In genomic region chr4:97486354-97486753, GRCm38 (mm10) we compare ENCODE assay signal across 11 mouse cellular contexts.
A peak's percentile ranks its signal among the peaks of the same experiment; 100 is the strongest.
DNase-seq lines count a peak whose midpoint lies in the region; ATAC-seq and TF ChIP-seq lines count a peak whose summit lies in the region.
"Had no signal": no experiment of that assay in that cellular context is flagged by ENCODE, and none has a peak within 500 bp of the region (broad histone marks: within the 10 kb centered on the region; RNA-seq: fewer than 3 reads in every experiment).

No protein-coding gene starts in this region.

- WGBS in embryonic facial prominence, embryonic 14.5 days = 40% methylated on average over 10 of the region's 10 CpGs
- WGBS in embryonic facial prominence, embryonic 10.5 days = 63% methylated on average over 10 of the region's 10 CpGs
- 26% methylated on average over 10 of the region's 10 CpGs for WGBS in lung, embryonic 16.5 days
- 31% methylated on average over 10 of the region's 10 CpGs for WGBS in lung, adult 2 months
- 20% methylated on average over 10 of the region's 10 CpGs for whole genome bisulfite sequencing in neural tube, embryonic 15.5 days

- H3K9ac ChIP-seq in embryonic facial prominence, embryonic 14.5 days (ENCODE audit: low read depth, low read length) = no peak overlapping the region
- no peak overlapping the region for H3K9ac ChIP-seq in lung, embryonic 16.5 days (ENCODE audit: low read length)
- H3K9ac ChIP-seq in neural tube, embryonic 15.5 days (replicated peaks) = no peak overlapping the region
- H3K9ac ChIP-seq: forebrain, embryonic 12.5 days; midbrain, embryonic 12.5 days had no signal

- no peak overlapping the region for H3K4me3 ChIP-seq in embryonic facial prominence, embryonic 14.5 days (ENCODE audit: low read depth, low read length)
- H3K4me3 ChIP-seq in embryonic facial prominence, embryonic 10.5 days = no peak overlapping the region
- H3K4me3 ChIP-seq in lung, embryonic 16.5 days (ENCODE audit: low read length) = no peak overlapping the region
- no peak overlapping the region for H3K4me3 ChIP-seq in lung, adult 2 months (replicated peaks; ENCODE audit: extremely low read depth, low read depth, low read length)
- H3K4me3 ChIP-seq in neural tube, embryonic 15.5 days (replicated peaks) = no peak overlapping the region
- H3K4me3 ChIP-seq: forebrain, embryonic 12.5 days; midbrain, embryonic 12.5 days had no signal

- H3K27me3 ChIP-seq in embryonic facial prominence, embryonic 14.5 days (replicated peaks; ENCODE audit: control insufficient read depth, insufficient read depth, low read length) = no peaks in the 10 kb centered on the region
- no peaks in the 10 kb centered on the region for H3K27me3 ChIP-seq in embryonic facial prominence, embryonic 10.5 days (replicated peaks; ENCODE audit: low read depth, poor library complexity, severe bottlenecking)
- no peaks in the 10 kb centered on the region for H3K27me3 ChIP-seq in lung, embryonic 16.5 days (ENCODE audit: control insufficient read depth, insufficient read depth, low read depth, low read length)
- no peaks in the 10 kb centered on the region for H3K27me3 ChIP-seq in neural tube, embryonic 15.5 days (replicated peaks)
- H3K27me3 ChIP-seq: forebrain, embryonic 12.5 days; midbrain, embryonic 12.5 days had no signal

- H3K4me2 ChIP-seq in embryonic facial prominence, embryonic 14.5 days (ENCODE audit: low read depth, low read length) = no peak overlapping the region
- no peak overlapping the region for H3K4me2 ChIP-seq in lung, embryonic 16.5 days (ENCODE audit: low read depth, low read length)
- no peak overlapping the region for H3K4me2 ChIP-seq in neural tube, embryonic 15.5 days
- H3K4me2 ChIP-seq: forebrain, embryonic 12.5 days; midbrain, embryonic 12.5 days had no signal

- H3K36me3 ChIP-seq in embryonic facial prominence, embryonic 14.5 days (ENCODE audit: control insufficient read depth, insufficient read depth, low read length) = no peaks in the 10 kb centered on the region
- H3K36me3 ChIP-seq in embryonic facial prominence, embryonic 10.5 days (replicated peaks) = no peaks in the 10 kb centered on the region
- no peaks in the 10 kb centered on the region for H3K36me3 ChIP-seq in lung, embryonic 16.5 days (ENCODE audit: control insufficient read depth, insufficient read depth, low read length)
- H3K36me3 ChIP-seq in neural tube, embryonic 15.5 days = no peaks in the 10 kb centered on the region
- H3K36me3 ChIP-seq: forebrain, embryonic 12.5 days; midbrain, embryonic 12.5 days had no signal

- TF ChIP-seq CTCF in lung, adult 2 months (IDR thresholded peaks at IDR 0.05; ENCODE audit: insufficient read depth, low read length) = no peak

- no peak for TF ChIP-seq POLR2A in lung, adult 2 months (IDR thresholded peaks at IDR 0.05; ENCODE audit: borderline replicate concordance, extremely low read depth, low read depth, low read length)

- H3K4me1 ChIP-seq in embryonic facial prominence, embryonic 14.5 days (ENCODE audit: control insufficient read depth, insufficient read depth, low read length) = peaks cover 4% of the 10 kb centered on the region
- peaks cover 31% of the 10 kb centered on the region for H3K4me1 ChIP-seq in embryonic facial prominence, embryonic 10.5 days
- peaks cover 4% of the 10 kb centered on the region for H3K4me1 ChIP-seq in lung, embryonic 16.5 days (replicated peaks; ENCODE audit: control insufficient read depth, insufficient read depth, low read length)
- H3K4me1 ChIP-seq in lung, adult 2 months (ENCODE audit: control insufficient read depth, insufficient read depth, low read length) = no peaks in the 10 kb centered on the region
- H3K4me1 ChIP-seq in neural tube, embryonic 15.5 days = peaks cover 9% of the 10 kb centered on the region
- H3K4me1 ChIP-seq: forebrain, embryonic 12.5 days; midbrain, embryonic 12.5 days had no signal

- no peaks in the 10 kb centered on the region for H3K9me3 ChIP-seq in embryonic facial prominence, embryonic 14.5 days (ENCODE audit: control insufficient read depth, low read length)
- no peaks in the 10 kb centered on the region for H3K9me3 ChIP-seq in embryonic facial prominence, embryonic 10.5 days
- H3K9me3 ChIP-seq in lung, embryonic 16.5 days (ENCODE audit: control insufficient read depth, low read length) = no peaks in the 10 kb centered on the region
- no peaks in the 10 kb centered on the region for H3K9me3 ChIP-seq in neural tube, embryonic 15.5 days (replicated peaks)
- H3K9me3 ChIP-seq: forebrain, embryonic 12.5 days; midbrain, embryonic 12.5 days had no signal

- peak; percentile 37; the same call in 1 of the 2 replicates for ATAC-seq in embryonic facial prominence, embryonic 14.5 days (ENCODE audit: low read depth)
- ATAC-seq in lung, embryonic 16.5 days (ENCODE audit: low read depth) = peak; percentile 49; the same call in 1 of the 2 replicates
- ATAC-seq in neural tube, embryonic 15.5 days (ENCODE audit: low FRiP score) = peak; percentile 80
- no peak for ATAC-seq in erythroid progenitor cell, adult 5-6 weeks (replicated peaks; ENCODE audit: low FRiP score, poor library complexity, severe bottlenecking)

- peak; percentile 57 for DNase-seq in embryonic facial prominence, embryonic 14.5 days (ENCODE audit: low spot score)
- no peak for DNase-seq in embryonic facial prominence, embryonic 10.5 days (ENCODE audit: low spot score)
- no peak for DNase-seq in lung, adult 2 months
- peak; percentile 50 for DNase-seq in kidney, postnatal 10 days
- no peak for DNase-seq in spleen, postnatal 10 days (ENCODE audit: low spot score in 2 of 2)
- DNase-seq: cerebellum, postnatal 36 days had no signal

- H3K27ac ChIP-seq in embryonic facial prominence, embryonic 14.5 days (replicated peaks; ENCODE audit: low read depth, low read length) = no peak overlapping the region
- H3K27ac ChIP-seq in embryonic facial prominence, embryonic 10.5 days (replicated peaks) = no peak overlapping the region
- H3K27ac ChIP-seq in lung, embryonic 16.5 days (ENCODE audit: low read length) = no peak overlapping the region
- H3K27ac ChIP-seq in neural tube, embryonic 15.5 days (replicated peaks) = 0 out of 2 replicates have a peak overlapping the region, but pooled peaks have one; percentile 18
- H3K27ac ChIP-seq: forebrain, embryonic 12.5 days; midbrain, embryonic 12.5 days had no signal

Comparison
In these comparisons a context has a peak if more than half of its experiments do, and no peak if none do; other contexts are left out.
1. DNase-seq: peak in embryonic facial prominence, embryonic 14.5 days (single experiment) and kidney, postnatal 10 days (single experiment); none in embryonic facial prominence, embryonic 10.5 days (single experiment), lung, adult 2 months (single experiment) and spleen, postnatal 10 days (0 of 2).